26 mouse cellular contexts compared by ENCODE assay signal in the genomic region with DNA sequence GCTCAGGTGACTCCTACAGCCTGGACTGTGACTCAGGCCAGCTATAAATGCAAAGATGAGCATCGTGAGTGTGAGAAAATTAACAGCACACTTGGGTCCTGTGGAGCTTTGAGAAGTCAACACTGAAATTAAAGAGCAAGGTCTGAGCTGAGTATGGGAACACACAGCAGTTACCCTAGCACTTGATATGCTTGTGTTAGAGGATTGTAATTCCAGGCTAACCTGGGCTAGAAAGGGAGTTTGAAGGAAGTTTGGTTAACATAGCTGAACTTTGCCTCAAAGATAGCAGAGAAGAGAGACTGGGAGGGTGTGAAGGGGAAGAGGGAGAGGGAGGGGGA.
DNase-seq lines count a peak whose midpoint lies in the region; ATAC-seq and TF ChIP-seq lines count a peak whose summit lies in the region.
"Had no signal": no experiment of that assay in that cellular context is flagged by ENCODE, and none has a peak within 500 bp of the region (broad histone marks: within the 10 kb centered on the region; RNA-seq: fewer than 3 reads in every experiment).

No protein-coding gene starts in this region.

- H3K4me3 ChIP-seq in forebrain, embryonic 10.5 days, result no peak overlapping the region
- no peak overlapping the region for H3K4me3 ChIP-seq in forebrain, postnatal 0 days (ENCODE audit: low read depth, low read length)
- no peak overlapping the region for H3K4me3 ChIP-seq in midbrain, embryonic 11.5 days (ENCODE audit: low read depth, low read length)
- H3K4me3 ChIP-seq in midbrain, embryonic 16.5 days (ENCODE audit: low read depth, low read length), result no peak overlapping the region
- H3K4me3 ChIP-seq in forebrain, embryonic 16.5 days (replicated peaks; ENCODE audit: low read length), result no peak overlapping the region
- H3K4me3 ChIP-seq in neural tube, embryonic 13.5 days, result no peak overlapping the region
- H3K4me3 ChIP-seq: embryonic facial prominence, embryonic 13.5 days; erythroblast, embryonic 14.5 days; heart, embryonic 12.5 days; left cerebral cortex, adult 2 months; limb, embryonic 10.5 days; liver, embryonic 15.5 days; lung, embryonic 15.5 days had no signal

- H3K4me1 ChIP-seq in forebrain, embryonic 10.5 days, result peaks cover 6% of the 10 kb centered on the region; the same call in 1 of the 2 replicates
- 0 out of 2 replicates have a peak, but pooled peaks cover 3% of the 10 kb centered on the region for H3K4me1 ChIP-seq in forebrain, postnatal 0 days (ENCODE audit: insufficient read depth)
- no peaks in the 10 kb centered on the region for H3K4me1 ChIP-seq in midbrain, embryonic 11.5 days (ENCODE audit: control insufficient read depth, insufficient read depth, low read length)
- no peaks in the 10 kb centered on the region for H3K4me1 ChIP-seq in midbrain, embryonic 16.5 days (ENCODE audit: control insufficient read depth, insufficient read depth, low read length)
- peaks cover 8% of the 10 kb centered on the region for H3K4me1 ChIP-seq in forebrain, embryonic 16.5 days (replicated peaks; ENCODE audit: control insufficient read depth, insufficient read depth, low read length)
- H3K4me1 ChIP-seq in neural tube, embryonic 13.5 days (replicated peaks), result peaks cover 12% of the 10 kb centered on the region; the same call in 1 of the 2 replicates
- H3K4me1 ChIP-seq: limb, embryonic 10.5 days; liver, embryonic 15.5 days; lung, embryonic 15.5 days had no signal

- 0 out of 2 replicates have a peak overlapping the region, but pooled peaks have one; percentile 20 for H3K27ac ChIP-seq in forebrain, embryonic 10.5 days
- H3K27ac ChIP-seq in forebrain, postnatal 0 days (ENCODE audit: low read depth, low read length), result no peak overlapping the region
- no peak overlapping the region for H3K27ac ChIP-seq in midbrain, embryonic 11.5 days (ENCODE audit: low read depth, low read length)
- H3K27ac ChIP-seq in midbrain, embryonic 16.5 days (ENCODE audit: low read length), result no peak overlapping the region
- H3K27ac ChIP-seq in forebrain, embryonic 16.5 days (ENCODE audit: low read length), result peak overlapping the region; percentile 65
- H3K27ac ChIP-seq in neural tube, embryonic 13.5 days (replicated peaks), result peak overlapping the region; percentile 52
- H3K27ac ChIP-seq: embryonic facial prominence, embryonic 13.5 days; left cerebral cortex, adult 2 months; limb, embryonic 10.5 days; liver, embryonic 15.5 days; lung, embryonic 15.5 days had no signal

- H3K36me3 ChIP-seq in forebrain, embryonic 10.5 days (replicated peaks), result no peaks in the 10 kb centered on the region
- H3K36me3 ChIP-seq in forebrain, postnatal 0 days (ENCODE audit: insufficient read depth), result no peaks in the 10 kb centered on the region
- no peaks in the 10 kb centered on the region for H3K36me3 ChIP-seq in midbrain, embryonic 11.5 days (ENCODE audit: control insufficient read depth, insufficient read depth, low read length)
- no peaks in the 10 kb centered on the region for H3K36me3 ChIP-seq in midbrain, embryonic 16.5 days (ENCODE audit: control insufficient read depth, insufficient read depth, low read length)
- no peaks in the 10 kb centered on the region for H3K36me3 ChIP-seq in forebrain, embryonic 16.5 days (ENCODE audit: control insufficient read depth, insufficient read depth)
- no peaks in the 10 kb centered on the region for H3K36me3 ChIP-seq in neural tube, embryonic 13.5 days
- H3K36me3 ChIP-seq: embryonic facial prominence, embryonic 13.5 days; heart, embryonic 12.5 days; limb, embryonic 10.5 days; liver, embryonic 15.5 days; lung, embryonic 15.5 days had no signal

- no peak for ATAC-seq in forebrain, postnatal 0 days
- peak; percentile 35; the same call in 1 of the 2 replicates for ATAC-seq in midbrain, embryonic 11.5 days (ENCODE audit: low FRiP score)
- no peak for ATAC-seq in midbrain, embryonic 16.5 days
- ATAC-seq in forebrain, embryonic 16.5 days, result peak; percentile 59
- no peak; the same call in 1 of the 2 replicates for ATAC-seq in neural tube, embryonic 13.5 days (ENCODE audit: low read depth)
- ATAC-seq in megakaryocyte, adult 5-6 weeks (ENCODE audit: poor library complexity, severe bottlenecking), result no peak

- WGBS in forebrain, embryonic 10.5 days, result 66% methylated on average over 1 of the region's 1 CpGs
- WGBS in forebrain, postnatal 0 days, result 42% methylated on average over 1 of the region's 1 CpGs
- WGBS in midbrain, embryonic 11.5 days, result 67% methylated on average over 1 of the region's 1 CpGs
- WGBS in midbrain, embryonic 16.5 days, result 36% methylated on average over 1 of the region's 1 CpGs
- 32% methylated on average over 1 of the region's 1 CpGs for WGBS in forebrain, embryonic 16.5 days
- 12% methylated on average over 1 of the region's 1 CpGs for WGBS in neural tube, embryonic 13.5 days

- no peak for DNase-seq in forebrain, embryonic 10.5 days (ENCODE audit: extremely low spot score, low spot score)
- no peak for DNase-seq in forebrain, postnatal 0 days
- no peak for DNase-seq in midbrain, embryonic 11.5 days (ENCODE audit: low spot score, missing footprints)
- DNase-seq in thymus, postnatal 0 days (ENCODE audit: low spot score), result no peak
- DNase-seq: adrenal gland, postnatal 10 days; cerebellum, adult 18-20 months; cerebellum, postnatal 14 days; gastrocnemius, postnatal 10 days; heart, adult 18-20 months; heart, postnatal 10 days; kidney, adult 18-20 months; liver; lung, postnatal 36 days; right cerebral cortex, postnatal 25 days; spleen, adult 18-20 months had no signal

- no peak for TF ChIP-seq CTCF in forebrain, postnatal 0 days (IDR thresholded peaks at IDR 0.05; ENCODE audit: low read depth)

- H3K4me2 ChIP-seq in forebrain, postnatal 0 days (ENCODE audit: low read depth), result no peak overlapping the region
- H3K4me2 ChIP-seq in midbrain, embryonic 11.5 days, result no peak overlapping the region
- H3K4me2 ChIP-seq in midbrain, embryonic 16.5 days (ENCODE audit: low read length), result no peak overlapping the region
- peak overlapping the region; percentile 10; the same call in 1 of the 2 replicates for H3K4me2 ChIP-seq in forebrain, embryonic 16.5 days (ENCODE audit: low read length)
- H3K4me2 ChIP-seq in neural tube, embryonic 13.5 days, result peak overlapping the region; percentile 31; the same call in 1 of the 2 replicates
- H3K4me2 ChIP-seq: embryonic facial prominence, embryonic 13.5 days; heart, embryonic 12.5 days; liver, embryonic 15.5 days; lung, embryonic 15.5 days had no signal

- no peak overlapping the region for H3K9ac ChIP-seq in forebrain, postnatal 0 days
- no peak overlapping the region for H3K9ac ChIP-seq in midbrain, embryonic 11.5 days (ENCODE audit: low read length)
- H3K9ac ChIP-seq in midbrain, embryonic 16.5 days (ENCODE audit: low read depth, low read length), result no peak overlapping the region
- no peak overlapping the region for H3K9ac ChIP-seq in forebrain, embryonic 16.5 days (replicated peaks; ENCODE audit: low read depth, low read length)
- no peak overlapping the region for H3K9ac ChIP-seq in neural tube, embryonic 13.5 days
- H3K9ac ChIP-seq: embryonic facial prominence, embryonic 13.5 days; heart, embryonic 12.5 days; liver, embryonic 15.5 days; lung, embryonic 15.5 days had no signal

- no peaks in the 10 kb centered on the region for H3K27me3 ChIP-seq in forebrain, embryonic 10.5 days (ENCODE audit: poor library complexity, severe bottlenecking)
- H3K27me3 ChIP-seq in forebrain, postnatal 0 days (ENCODE audit: insufficient read depth, low read length), result no peaks in the 10 kb centered on the region
- no peaks in the 10 kb centered on the region for H3K27me3 ChIP-seq in midbrain, embryonic 11.5 days (ENCODE audit: control insufficient read depth, insufficient read depth, low read length)
- H3K27me3 ChIP-seq in midbrain, embryonic 16.5 days (ENCODE audit: control insufficient read depth, insufficient read depth, low read depth, low read length), result no peaks in the 10 kb centered on the region
- no peaks in the 10 kb centered on the region for H3K27me3 ChIP-seq in forebrain, embryonic 16.5 days (replicated peaks; ENCODE audit: control insufficient read depth, insufficient read depth, low read length)
- no peaks in the 10 kb centered on the region for H3K27me3 ChIP-seq in neural tube, embryonic 13.5 days
- H3K27me3 ChIP-seq: embryonic facial prominence, embryonic 13.5 days; heart, embryonic 12.5 days; liver, embryonic 15.5 days; lung, embryonic 15.5 days had no signal

- no peaks in the 10 kb centered on the region for H3K9me3 ChIP-seq in forebrain, embryonic 10.5 days
- H3K9me3 ChIP-seq in forebrain, postnatal 0 days (ENCODE audit: low read length), result no peaks in the 10 kb centered on the region
- H3K9me3 ChIP-seq in midbrain, embryonic 11.5 days (ENCODE audit: control insufficient read depth, low read length), result no peaks in the 10 kb centered on the region
- no peaks in the 10 kb centered on the region for H3K9me3 ChIP-seq in midbrain, embryonic 16.5 days (replicated peaks; ENCODE audit: control insufficient read depth, low read length, poor library complexity, severe bottlenecking)
- H3K9me3 ChIP-seq in forebrain, embryonic 16.5 days (ENCODE audit: control insufficient read depth, low read length), result no peaks in the 10 kb centered on the region
- H3K9me3 ChIP-seq in neural tube, embryonic 13.5 days, result no peaks in the 10 kb centered on the region
- H3K9me3 ChIP-seq: embryonic facial prominence, embryonic 13.5 days; heart, embryonic 12.5 days; limb, embryonic 10.5 days; liver, embryonic 15.5 days; lung, embryonic 15.5 days had no signal

Comparison
In these comparisons a context has a peak if more than half of its experiments do, and no peak if none do; other contexts are left out.
1. H3K27ac ChIP-seq: peak in forebrain, embryonic 10.5 days (single experiment), forebrain, embryonic 16.5 days (single experiment) and neural tube, embryonic 13.5 days (single experiment); none in forebrain, postnatal 0 days (single experiment), midbrain, embryonic 11.5 days (single experiment) and midbrain, embryonic 16.5 days (single experiment).
2. ATAC-seq: peak in midbrain, embryonic 11.5 days (single experiment) and forebrain, embryonic 16.5 days (single experiment); none in forebrain, postnatal 0 days (single experiment), midbrain, embryonic 16.5 days (single experiment), neural tube, embryonic 13.5 days (single experiment) and megakaryocyte, adult 5-6 weeks (single experiment).
3. H3K4me2 ChIP-seq: peak in forebrain, embryonic 16.5 days (single experiment) and neural tube, embryonic 13.5 days (single experiment); none in forebrain, postnatal 0 days (single experiment), midbrain, embryonic 11.5 days (single experiment) and midbrain, embryonic 16.5 days (single experiment).